Mouse (Mus musculus): ENCODE measurements around the gene Slc38a9. TPM values are rescaled to one million over a fixed set of nuclear protein-coding genes. Genes with fewer than 3 reads are reported as not detected.

The Slc38a9 gene
- total and polyA plus RNA-seq, 3 experiments: 1.6 to 89.5 (median 31.7) TPM

- TF ChIP-seq CTCF (IDR thresholded peaks at IDR 0.05; ENCODE audit: low read depth, low read length): no peak
- TF ChIP-seq GATA1 (IDR thresholded peaks at IDR 0.05; ENCODE audit: borderline replicate concordance, low read length): no peak
- no peak for TF ChIP-seq GATA2 (IDR thresholded peaks at IDR 0.05; ENCODE audit: borderline replicate concordance, low read depth, low read length)
- TF ChIP-seq TAL1 (conservative IDR thresholded peaks at IDR 0.05; ENCODE audit: low read depth, low read length): no peak
- no peak for TF ChIP-seq POLR2AphosphoS5 (IDR thresholded peaks at IDR 0.05; ENCODE audit: insufficient replicate concordance, low read depth, low read length)
- Histone ChIP-seq H3K4me1 (ENCODE audit: insufficient read depth, low read depth, low read length) (peaks cover 29% of the 10 kb centered on the region), H3K36me3 (replicated peaks) (no peaks in the 10 kb centered on the region), H3K4me3 (ENCODE audit: low read depth, low read length) (no peak overlapping the region), H3K9me3 (replicated peaks) (no peaks in the 10 kb centered on the region), H3K27me3 (ENCODE audit: insufficient read depth, low read length) (peaks cover 6% of the 10 kb centered on the region; the same call in 1 of the 2 replicates)
- ATAC-seq (ENCODE audit: extremely low read depth, insufficient number of reproducible peaks, low FRiP score, poor library complexity, severe bottlenecking) (no peak), DNase-seq (ENCODE audit: low spot score) (no peak)
Observed at GRCm38 (mm10) chr13:112772861-112773260, 112.3 kb downstream of the Slc38a9 start.

DNA sequence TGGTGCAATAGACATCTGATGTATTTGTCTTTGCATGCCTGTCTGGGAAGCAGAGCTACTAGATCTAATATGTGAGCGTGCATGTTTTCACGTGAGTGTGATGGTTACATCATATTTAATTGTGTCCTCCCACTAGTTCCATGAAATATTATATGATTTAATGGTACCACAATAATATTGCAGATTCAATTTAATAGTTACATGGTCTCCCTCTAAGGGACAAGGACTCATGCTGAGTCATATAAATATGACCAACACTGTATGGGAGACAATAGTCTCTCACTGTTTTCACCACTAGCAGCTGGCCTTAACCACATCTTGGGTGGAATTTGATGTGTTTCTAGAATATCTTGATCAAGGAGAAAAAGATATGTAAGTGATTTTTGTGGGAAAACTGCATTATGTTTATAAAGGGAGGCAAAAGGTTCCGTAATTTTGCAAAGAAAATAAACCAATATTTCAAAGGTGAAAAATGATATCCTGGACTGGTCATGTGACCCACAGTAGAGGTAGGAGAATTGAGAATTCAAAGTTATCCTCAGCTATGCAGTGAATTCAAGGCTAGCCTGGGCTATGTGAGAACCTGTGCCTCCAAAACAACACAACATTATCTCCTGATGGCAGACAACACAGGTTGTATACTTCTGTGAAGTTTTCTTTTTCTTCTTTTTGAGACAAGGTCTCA is 113.6 kb downstream of the Slc38a9 start:
- no peak for ATAC-seq (ENCODE audit: extremely low read depth, insufficient number of reproducible peaks, low FRiP score, poor library complexity, severe bottlenecking)
- Histone ChIP-seq H3K4me1 (ENCODE audit: insufficient read depth, low read depth, low read length) (peaks cover 35% of the 10 kb centered on the region), H3K9me3 (replicated peaks) (no peaks in the 10 kb centered on the region), H3K4me3 (ENCODE audit: low read depth, low read length) (no peak overlapping the region), H3K27me3 (ENCODE audit: insufficient read depth, low read length) (peaks cover 17% of the 10 kb centered on the region), H3K36me3 (replicated peaks) (no peaks in the 10 kb centered on the region)
- TF ChIP-seq GATA1 (IDR thresholded peaks at IDR 0.05; ENCODE audit: borderline replicate concordance, low read length): no peak
- TF ChIP-seq TAL1 (conservative IDR thresholded peaks at IDR 0.05; ENCODE audit: low read depth, low read length): no peak
- TF ChIP-seq CTCF (IDR thresholded peaks at IDR 0.05; ENCODE audit: low read depth, low read length): no peak
- no peak for TF ChIP-seq GATA2 (IDR thresholded peaks at IDR 0.05; ENCODE audit: borderline replicate concordance, low read depth, low read length)
- no peak for TF ChIP-seq POLR2AphosphoS5 (IDR thresholded peaks at IDR 0.05; ENCODE audit: insufficient replicate concordance, low read depth, low read length)
- DNase-seq (ENCODE audit: low spot score): no peak

GRCm38 (mm10) chr13:112775856-112776255 is 115.3 kb downstream of the Slc38a9 start:
- DNase-seq (ENCODE audit: low spot score) (no peak), ATAC-seq (ENCODE audit: extremely low read depth, insufficient number of reproducible peaks, low FRiP score, poor library complexity, severe bottlenecking) (no peak)
- Histone ChIP-seq H3K4me3 (ENCODE audit: low read depth, low read length) (no peak overlapping the region), H3K9me3 (replicated peaks) (no peaks in the 10 kb centered on the region), H3K27me3 (ENCODE audit: insufficient read depth, low read length) (peaks cover 28% of the 10 kb centered on the region), H3K36me3 (replicated peaks) (no peaks in the 10 kb centered on the region), H3K4me1 (ENCODE audit: insufficient read depth, low read depth, low read length) (peaks cover 30% of the 10 kb centered on the region)
- TF ChIP-seq GATA1 (IDR thresholded peaks at IDR 0.05; ENCODE audit: borderline replicate concordance, low read length) (no peak), POLR2AphosphoS5 (IDR thresholded peaks at IDR 0.05; ENCODE audit: insufficient replicate concordance, low read depth, low read length) (no peak), GATA2 (IDR thresholded peaks at IDR 0.05; ENCODE audit: borderline replicate concordance, low read depth, low read length) (no peak), CTCF (IDR thresholded peaks at IDR 0.05; ENCODE audit: low read depth, low read length) (no peak), TAL1 (conservative IDR thresholded peaks at IDR 0.05; ENCODE audit: low read depth, low read length) (no peak)

DNA sequence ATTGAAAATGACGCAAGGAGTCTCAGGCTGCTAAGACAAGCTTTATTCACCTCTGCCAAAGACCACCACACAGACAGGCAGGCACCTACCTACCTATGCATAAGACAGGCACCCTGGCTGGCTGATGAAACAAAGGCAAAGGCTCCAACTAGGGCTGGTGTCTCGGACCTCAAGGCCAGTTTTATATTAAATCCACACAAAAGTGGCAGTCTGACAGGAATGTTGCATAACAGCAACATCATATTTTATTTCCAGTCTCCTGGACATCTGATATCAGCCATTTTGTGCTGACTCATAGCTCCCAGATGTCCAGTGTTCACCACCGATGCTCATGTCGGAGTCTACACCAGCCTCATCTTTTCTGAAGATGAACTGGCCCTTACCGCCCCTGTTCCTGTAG is 117.9 kb downstream of the Slc38a9 start:
- Histone ChIP-seq H3K36me3 (replicated peaks) (no peaks in the 10 kb centered on the region), H3K9me3 (replicated peaks) (no peaks in the 10 kb centered on the region), H3K4me1 (ENCODE audit: insufficient read depth, low read depth, low read length) (peaks cover 25% of the 10 kb centered on the region), H3K4me3 (ENCODE audit: low read depth, low read length) (no peak overlapping the region), H3K27me3 (ENCODE audit: insufficient read depth, low read length) (peaks cover 33% of the 10 kb centered on the region)
- DNase-seq (ENCODE audit: low spot score): no peak
- no peak for ATAC-seq (ENCODE audit: extremely low read depth, insufficient number of reproducible peaks, low FRiP score, poor library complexity, severe bottlenecking)
- TF ChIP-seq POLR2AphosphoS5 (IDR thresholded peaks at IDR 0.05; ENCODE audit: insufficient replicate concordance, low read depth, low read length) (no peak), CTCF (IDR thresholded peaks at IDR 0.05; ENCODE audit: low read depth, low read length) (no peak), GATA1 (IDR thresholded peaks at IDR 0.05; ENCODE audit: borderline replicate concordance, low read length) (no peak), TAL1 (conservative IDR thresholded peaks at IDR 0.05; ENCODE audit: low read depth, low read length) (no peak), GATA2 (IDR thresholded peaks at IDR 0.05; ENCODE audit: borderline replicate concordance, low read depth, low read length) (no peak)

DNA sequence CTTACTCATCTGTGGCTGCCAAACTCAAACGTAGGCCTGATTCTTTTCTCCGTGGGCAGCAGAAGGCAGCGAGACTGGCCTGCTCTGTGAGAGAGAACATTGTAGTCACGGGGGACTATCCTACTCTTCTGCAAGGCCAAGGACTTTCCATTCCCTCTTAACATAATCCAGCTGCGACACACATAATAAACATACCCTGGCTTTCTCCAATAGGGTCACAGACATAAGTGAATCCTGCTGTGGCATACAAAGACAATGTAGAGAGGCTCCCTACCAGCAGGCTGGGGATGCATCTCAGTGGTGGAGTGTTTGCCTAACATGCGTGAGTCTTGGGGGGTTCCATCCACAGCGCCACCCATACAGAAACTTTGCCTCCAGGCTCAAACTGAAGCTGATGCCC is 124.8 kb downstream of the Slc38a9 start:
- peaks cover 11% of the 10 kb centered on the region for H3K4me1 ChIP-seq (ENCODE audit: insufficient read depth, low read depth, low read length)
- no peak for DNase-seq (ENCODE audit: low spot score)
- no peak for ATAC-seq (ENCODE audit: extremely low read depth, insufficient number of reproducible peaks, low FRiP score, poor library complexity, severe bottlenecking)
- H3K4me3 ChIP-seq (ENCODE audit: low read depth, low read length): no peak overlapping the region
- no peaks in the 10 kb centered on the region for H3K9me3 ChIP-seq (replicated peaks)
- TF ChIP-seq POLR2AphosphoS5 (IDR thresholded peaks at IDR 0.05; ENCODE audit: insufficient replicate concordance, low read depth, low read length) (no peak), GATA1 (IDR thresholded peaks at IDR 0.05; ENCODE audit: borderline replicate concordance, low read length) (no peak), TAL1 (conservative IDR thresholded peaks at IDR 0.05; ENCODE audit: low read depth, low read length) (no peak), GATA2 (IDR thresholded peaks at IDR 0.05; ENCODE audit: borderline replicate concordance, low read depth, low read length) (no peak), CTCF (IDR thresholded peaks at IDR 0.05; ENCODE audit: low read depth, low read length) (no peak)
- H3K36me3 ChIP-seq (replicated peaks): no peaks in the 10 kb centered on the region
- peaks cover 7% of the 10 kb centered on the region; the same call in 1 of the 2 replicates for H3K27me3 ChIP-seq (ENCODE audit: insufficient read depth, low read length)

- ATAC-seq (ENCODE audit: extremely low read depth, insufficient number of reproducible peaks, low FRiP score, poor library complexity, severe bottlenecking): no peak
- TF ChIP-seq POLR2AphosphoS5 (IDR thresholded peaks at IDR 0.05; ENCODE audit: insufficient replicate concordance, low read depth, low read length): no peak
- TF ChIP-seq GATA1 (IDR thresholded peaks at IDR 0.05; ENCODE audit: borderline replicate concordance, low read length): no peak
- TF ChIP-seq GATA2 (IDR thresholded peaks at IDR 0.05; ENCODE audit: borderline replicate concordance, low read depth, low read length): no peak
- TF ChIP-seq CTCF (IDR thresholded peaks at IDR 0.05; ENCODE audit: low read depth, low read length): no peak
Observed at GRCm38 (mm10) chr13:112786142-112786541, 125.6 kb downstream of the Slc38a9 start.

More at GRCm38 (mm10) chr13:112786142-112786541, 125.6 kb downstream of the Slc38a9 start:
- Histone ChIP-seq H3K4me3 (ENCODE audit: low read depth, low read length) (no peak overlapping the region), H3K4me1 (ENCODE audit: insufficient read depth, low read depth, low read length) (peaks cover 18% of the 10 kb centered on the region), H3K27me3 (ENCODE audit: insufficient read depth, low read length) (peaks cover 4% of the 10 kb centered on the region; the same call in 1 of the 2 replicates), H3K9me3 (replicated peaks) (no peaks in the 10 kb centered on the region), H3K36me3 (replicated peaks) (no peaks in the 10 kb centered on the region)
- no peak for DNase-seq (ENCODE audit: low spot score)
